Mouse (Mus musculus) heart, embryonic 14.5 days (tissue): Measurements from ENCODE around the gene Hrh3. TPM values are rescaled to one million over a fixed set of nuclear protein-coding genes. Genes with fewer than 3 reads are reported as not detected.

ENCODE experiments used
- ATAC-seq: fragments of 200-750 bp; cut with Nextera tagmentation; 2 replicates; pipeline ENCODE4 v1.8.0; 2017; ENCODE audit warnings: low read depth, moderate TSS enrichment; ENCODE audit not compliant: insufficient number of reproducible peaks, insufficient read depth, low FRiP score
- H3K27ac ChIP-seq, 2 experiments: fragments of 200-500 bp in 1 of 2; fragments of 300-500 bp in 1 of 2; sonication (generic) in 1 of 2; replicated peaks in 1 of 2; 2 replicates each; pipeline ENCODE4 v1.5.1; 2012 to 2014; ENCODE audit warnings: low read depth in 2 of 2, low read length in 2 of 2, control low read depth in 1 of 2, mild to moderate bottlenecking in 1 of 2, mixed read lengths in 1 of 2; ENCODE audit not compliant: control insufficient read depth in 1 of 2, insufficient read depth in 1 of 2
- H3K27me3 ChIP-seq: fragments of 300-500 bp; sonication (generic); 2 replicates; pipeline ENCODE4 v1.6.1; 2014; ENCODE audit warnings: mild to moderate bottlenecking, low read length, control low read depth; ENCODE audit not compliant: control insufficient read depth, insufficient read depth
- H3K36me3 ChIP-seq: fragments of 300-500 bp; sonication (generic); 2 replicates; pipeline ENCODE4 v1.6.1; 2014; ENCODE audit warnings: mild to moderate bottlenecking, control low read depth, low read length, mixed read lengths; ENCODE audit not compliant: control insufficient read depth, insufficient read depth
- H3K4me1 ChIP-seq, 2 experiments: fragments of 200-500 bp in 1 of 2; fragments of 300-500 bp in 1 of 2; sonication (generic) in 1 of 2; 2 replicates each; pipeline ENCODE4 v1.6.1; 2012 to 2014; ENCODE audit warnings: low read length in 2 of 2, control low read depth in 1 of 2, mixed read lengths in 1 of 2; ENCODE audit not compliant: control insufficient read depth in 2 of 2, insufficient read depth in 2 of 2
- H3K4me2 ChIP-seq: fragments of 300-500 bp; sonication (generic); 2 replicates; pipeline ENCODE4 v1.6.1; 2014; ENCODE audit warnings: mild to moderate bottlenecking, low read length
- H3K4me3 ChIP-seq, 2 experiments: fragments of 200-500 bp in 1 of 2; fragments of 300-500 bp in 1 of 2; sonication (generic) in 1 of 2; 2 replicates each; pipeline ENCODE4 v1.5.1; 2012 to 2014; ENCODE audit warnings: low read length in 2 of 2, mild to moderate bottlenecking in 2 of 2, control low read depth in 1 of 2, low read depth in 1 of 2, moderate library complexity in 1 of 2; ENCODE audit not compliant: control insufficient read depth in 1 of 2, insufficient read depth in 1 of 2
- H3K9ac ChIP-seq: fragments of 300-500 bp; sonication (generic); 2 replicates; pipeline ENCODE4 v1.6.1; 2014; ENCODE audit warnings: mild to moderate bottlenecking, low read length
- H3K9me3 ChIP-seq: fragments of 300-500 bp; sonication (generic); 2 replicates; pipeline ENCODE4 v1.6.1; 2016; ENCODE audit warnings: low read length, control low read depth; ENCODE audit not compliant: control insufficient read depth
- WGBS: fragments of 180-500 bp; shearing (Covaris S2); extraction: QIAGEN DNeasy Blood & Tissue Kit; methylation state at CpG from one replicate; pipeline ENCODE4 v1.1.7; 2014; 5-methylcytosine and 5-hydroxymethylcytosine counted together
- polyA plus RNA-seq: library from polyadenylated mRNA; unstranded; fragments of >200 nt; fragmentation: Nextera tagmentation; extraction: Ambion mirVana; gene quantifications from 2 replicates; pipeline ENCODE4 v1.2.1, GENCODE M21; 2014

Gene Hrh3
- polyA plus RNA-seq, 1 experiment from 2014 or later: not detected

GRCm38 (mm10) chr2:180087472-180087871 is 16.8 kb downstream of the Hrh3 start:
- H3K27me3 ChIP-seq: 0 out of 2 replicates have a peak, but pooled peaks cover 2% of the 10 kb centered on the region
- 93% methylated on average over 4 of the region's 4 CpGs for WGBS
- ATAC-seq: no peak

GRCm38 (mm10) chr2:180086637-180087027 is 17.7 kb downstream of the Hrh3 start:
- no peak overlapping the region for H3K9ac ChIP-seq
- ATAC-seq: no peak
- H3K4me1 ChIP-seq: no peaks in the 10 kb centered on the region
- peaks cover 36% of the 10 kb centered on the region for H3K36me3 ChIP-seq
- 0 out of 2 replicates have a peak, but pooled peaks cover 2% of the 10 kb centered on the region for H3K27me3 ChIP-seq
- no peak overlapping the region for H3K27ac ChIP-seq
- WGBS: 85% methylated on average over 5 of the region's 5 CpGs
- no peaks in the 10 kb centered on the region for H3K9me3 ChIP-seq
- H3K4me2 ChIP-seq: no peak overlapping the region
- no peak overlapping the region for H3K4me3 ChIP-seq

More at GRCm38 (mm10) chr2:180087472-180087871, 16.8 kb downstream of the Hrh3 start:
- Histone ChIP-seq H3K4me3 (no peak overlapping the region), H3K9ac (no peak overlapping the region), H3K4me2 (no peak overlapping the region), H3K4me1 (no peaks in the 10 kb centered on the region), H3K27ac (no peak overlapping the region), H3K9me3 (no peaks in the 10 kb centered on the region), H3K36me3 (peaks cover 28% of the 10 kb centered on the region)

GRCm38 (mm10) chr2:180085926-180086636 is 18.2 kb downstream of the Hrh3 start:
- H3K4me2 ChIP-seq: no peak overlapping the region
- peaks cover 40% of the 10 kb centered on the region for H3K36me3 ChIP-seq
- H3K9me3 ChIP-seq: no peaks in the 10 kb centered on the region
- WGBS: 68% methylated on average over 16 of the region's 16 CpGs
- H3K27ac ChIP-seq: no peak overlapping the region
- no peak overlapping the region for H3K9ac ChIP-seq
- no peak overlapping the region for H3K4me3 ChIP-seq
- no peaks in the 10 kb centered on the region for H3K4me1 ChIP-seq
- no peak for ATAC-seq
- H3K27me3 ChIP-seq: 0 out of 2 replicates have a peak, but pooled peaks cover 2% of the 10 kb centered on the region

- Histone ChIP-seq H3K9me3 (no peaks in the 10 kb centered on the region), H3K4me1 (no peaks in the 10 kb centered on the region), H3K4me2 (no peak overlapping the region), H3K9ac (no peak overlapping the region), H3K27me3 (no peaks in the 10 kb centered on the region), H3K36me3 (peaks cover 44% of the 10 kb centered on the region), H3K27ac (no peak overlapping the region), H3K4me3 (no peak overlapping the region)
- 33% methylated on average over 3 of the region's 3 CpGs for WGBS
- no peak for ATAC-seq
These were observed 19.7 kb downstream of the Hrh3 start for GRCm38 (mm10) chr2:180084565-180084964.

GRCm38 (mm10) chr2:180083063-180083462 is 21.2 kb downstream of the Hrh3 start:
- no peak for ATAC-seq
- Histone ChIP-seq H3K4me3 (no peak overlapping the region), H3K4me2 (no peak overlapping the region), H3K27me3 (no peaks in the 10 kb centered on the region), H3K9ac (no peak overlapping the region), H3K27ac (no peak overlapping the region), H3K36me3 (peaks cover 56% of the 10 kb centered on the region), H3K9me3 (no peaks in the 10 kb centered on the region), H3K4me1 (no peaks in the 10 kb centered on the region)
- WGBS: 84% methylated on average over 10 of the region's 10 CpGs

- no peak overlapping the region for H3K4me3 ChIP-seq
- peaks cover 69% of the 10 kb centered on the region for H3K36me3 ChIP-seq
- H3K27ac ChIP-seq: no peak overlapping the region
- WGBS: 91% methylated on average over 8 of the region's 8 CpGs
- H3K9ac ChIP-seq: no peak overlapping the region
- no peak overlapping the region for H3K4me2 ChIP-seq
- H3K27me3 ChIP-seq: no peaks in the 10 kb centered on the region
- ATAC-seq: no peak
- no peaks in the 10 kb centered on the region for H3K9me3 ChIP-seq
- no peaks in the 10 kb centered on the region for H3K4me1 ChIP-seq
These were observed 23.6 kb downstream of the Hrh3 start for GRCm38 (mm10) chr2:180080680-180081079.

- no peak overlapping the region for H3K4me3 ChIP-seq
- H3K4me2 ChIP-seq: no peak overlapping the region
- ATAC-seq: no peak
- WGBS: 64% methylated on average over 3 of the region's 3 CpGs
- H3K4me1 ChIP-seq: no peaks in the 10 kb centered on the region
- no peak overlapping the region for H3K27ac ChIP-seq
- peaks cover 58% of the 10 kb centered on the region for H3K36me3 ChIP-seq
- no peak overlapping the region for H3K9ac ChIP-seq
- H3K9me3 ChIP-seq: no peaks in the 10 kb centered on the region
- H3K27me3 ChIP-seq: no peaks in the 10 kb centered on the region
These were observed 26.7 kb downstream of the Hrh3 start for GRCm38 (mm10) chr2:180077622-180078021.

GRCm38 (mm10) chr2:180072886-180073285 is 31.4 kb downstream of the Hrh3 start:
- no peak for ATAC-seq
- Histone ChIP-seq H3K4me1 (peaks cover 8 to 11% of the 10 kb centered on the region in 2 experiments), H3K27ac (no peak overlapping the region), H3K4me2 (no peak overlapping the region), H3K36me3 (peaks cover 40% of the 10 kb centered on the region), H3K9ac (no peak overlapping the region), H3K27me3 (no peaks in the 10 kb centered on the region), H3K9me3 (no peaks in the 10 kb centered on the region), H3K4me3 (no peak overlapping the region)
- 85% methylated on average over 7 of the region's 7 CpGs for WGBS
